12 mouse cellular contexts compared by ENCODE assay signal in genomic region chr2:140926922-140927321, GRCm38 (mm10).
DNase-seq lines count a peak whose midpoint lies in the region; ATAC-seq lines count a peak whose summit lies in the region.
"Had no signal": no experiment of that assay in that cellular context is flagged by ENCODE, and none has a peak within 500 bp of the region (broad histone marks: within the 10 kb centered on the region; RNA-seq: fewer than 3 reads in every experiment).

No protein-coding gene starts in this region.

- H3K4me1 ChIP-seq in embryonic facial prominence, embryonic 10.5 days: no peaks in the 10 kb centered on the region
- H3K4me1 ChIP-seq: intestine, embryonic 15.5 days; limb, embryonic 12.5 days had no signal

- peak; percentile 8 to 14 for DNase-seq in kidney, postnatal 4 days
- no peak for DNase-seq in kidney, postnatal 14 days
- DNase-seq in 3T3-L1 (ENCODE audit: low read depth, low spot score) (peak; percentile 59), 416B (ENCODE audit: low read depth) (peak; percentile 16)
- DNase-seq in embryonic facial prominence, embryonic 10.5 days (ENCODE audit: low spot score): peak; percentile 26
- DNase-seq in urinary bladder, adult 2 months (ENCODE audit: low spot score): no peak
- DNase-seq: adrenal gland, postnatal 25 days; gastrocnemius, postnatal 25 days had no signal

- no peak overlapping the region for H3K27ac ChIP-seq in embryonic facial prominence, embryonic 10.5 days (replicated peaks)
- H3K27ac ChIP-seq: intestine, embryonic 15.5 days; limb, embryonic 12.5 days had no signal

- no peaks in the 10 kb centered on the region for H3K36me3 ChIP-seq in embryonic facial prominence, embryonic 10.5 days (replicated peaks)
- H3K36me3 ChIP-seq: intestine, embryonic 15.5 days; limb, embryonic 12.5 days had no signal

- ATAC-seq in monocyte, adult 5-6 weeks (replicated peaks; ENCODE audit: insufficient number of reproducible peaks, low FRiP score, low TSS enrichment, poor library complexity, severe bottlenecking): no peak
- ATAC-seq: intestine, embryonic 15.5 days had no signal

- no peak overlapping the region for H3K4me3 ChIP-seq in embryonic facial prominence, embryonic 10.5 days
- H3K4me3 ChIP-seq: intestine, embryonic 15.5 days; limb, embryonic 12.5 days; myocyte had no signal

- H3K9me3 ChIP-seq in embryonic facial prominence, embryonic 10.5 days: no peaks in the 10 kb centered on the region
- H3K9me3 ChIP-seq: intestine, embryonic 15.5 days; limb, embryonic 12.5 days had no signal

- no peaks in the 10 kb centered on the region for H3K27me3 ChIP-seq in embryonic facial prominence, embryonic 10.5 days (replicated peaks; ENCODE audit: low read depth, poor library complexity, severe bottlenecking)
- H3K27me3 ChIP-seq: intestine, embryonic 15.5 days; limb, embryonic 12.5 days had no signal

Comparison
In these comparisons a context has a peak if more than half of its experiments do, and no peak if none do; other contexts are left out.
1. DNase-seq: peak in kidney, postnatal 4 days (2 of 2), 3T3-L1 (single experiment), 416B (single experiment) and embryonic facial prominence, embryonic 10.5 days (single experiment); none in kidney, postnatal 14 days (single experiment) and urinary bladder, adult 2 months (single experiment).